Mouse (Mus musculus) embryonic fibroblast, embryonic 13.5 days (primary cell): ENCODE data around the gene 9430097D07Rik.

Source experiments
- CTCF ChIP-seq: IDR thresholded peaks from 2 replicates; pipeline ENCODE4 v1.5.1; 2011; ENCODE audit warnings: mild to moderate bottlenecking, control low read depth, low read length, moderate library complexity, borderline replicate concordance; ENCODE audit not compliant: insufficient read depth
- POLR2A ChIP-seq: IDR thresholded peaks from 2 replicates; pipeline ENCODE4 v1.6.1; 2011; ENCODE audit warnings: low read depth, mild to moderate bottlenecking, control low read depth, low read length, moderate library complexity

GRCm38 (mm10) chr2:32576532-32576931, 1.0 kb upstream of the 9430097D07Rik start:
- TF ChIP-seq CTCF (no peak), POLR2A (no peak)
